Mouse (Mus musculus): ENCODE measurements around the gene Pth2.

- TF ChIP-seq POLR2A (IDR thresholded peaks at IDR 0.05; ENCODE audit: borderline replicate concordance, low read depth, low read length) (no peak), CTCF (IDR thresholded peaks at IDR 0.05; ENCODE audit: low read depth, low read length) (no peak)
Measured at GRCm38 (mm10) chr7:45160866-45161265, 19.9 kb upstream of the Pth2 start.

All from bone marrow macrophage, adult 2 months (primary cell).